Mouse (Mus musculus): ENCODE results near the gene 4933434E20Rik. TPM values are rescaled to one million over a fixed set of nuclear protein-coding genes. Genes with fewer than 3 reads are reported as not detected.
A peak's percentile ranks its signal among the peaks of the same experiment; 100 is the strongest.

Gene 4933434E20Rik
- total and polyA plus RNA-seq, 2 experiments from 2014 or later: 151 to 183 TPM

GRCm38 (mm10) chr3:90115526-90115925, 64.1 kb downstream of the 4933434E20Rik start:
- Histone ChIP-seq H3K4me3 (ENCODE audit: low read depth, low read length) (no peak overlapping the region), H3K36me3 (replicated peaks; ENCODE audit: control insufficient read depth, insufficient read depth, low read length) (no peaks in the 10 kb centered on the region), H3K9me3 (replicated peaks; ENCODE audit: control insufficient read depth, low read length) (no peaks in the 10 kb centered on the region), H3K9ac (replicated peaks; ENCODE audit: low read depth, low read length) (no peak overlapping the region), H3K4me2 (ENCODE audit: low read depth, low read length) (no peak overlapping the region), H3K27ac (ENCODE audit: low read depth) (no peak overlapping the region), H3K4me1 (ENCODE audit: control insufficient read depth, insufficient read depth) (peaks cover 8% of the 10 kb centered on the region), H3K27me3 (ENCODE audit: control insufficient read depth, insufficient read depth, low read length) (no peaks in the 10 kb centered on the region)
- 53% methylated on average over 3 of the region's 3 CpGs for WGBS
- ATAC-seq (ENCODE audit: insufficient read depth, low read depth) (no peak), DNase-seq (ENCODE audit: low spot score) (no peak)
- TF ChIP-seq EP300 (IDR thresholded peaks at IDR 0.05; ENCODE audit: low read depth): no peak
- TF ChIP-seq CTCF (IDR thresholded peaks at IDR 0.05; ENCODE audit: low read depth): no peak

MicroRNAs encoded within 50 kb of the gene (microRNA counts, 519-probe panel; counts per million panel counts)
- microRNA mmu-miR-190b: 3,595 counts per million, percentile 42 among the panel's probes with 10 or more counts

Small RNA genes lying within 50 kb of the gene (microRNA-seq; reads per million reads assigned to microRNA genes)
- 11.8 reads per million, percentile 31 among the genes with 10 or more reads in this experiment for gene Mir190b
- 1.6 reads per million for gene Mir7669

Other genes with a start within 250 kb of the 4933434E20Rik start
- 11.9 and 14.1 TPM in 2 replicates for gene She, start 220.3 kb upstream of the 4933434E20Rik start, total RNA-seq (2014; rRNA removed; ENCODE audit: low replicate concordance)
- 4.0 and 4.6 TPM in 2 replicates for gene She, start 220.3 kb upstream of the 4933434E20Rik start, polyA plus RNA-seq (2015; fragmentation: Nextera tagmentation; extraction: Ambion mirVana)
- gene Il6ra, start 138.4 kb upstream of the 4933434E20Rik start, total RNA-seq (2014; rRNA removed; ENCODE audit: low replicate concordance): 2.0 and 3.1 TPM in 2 replicates
- gene Il6ra, start 138.4 kb upstream of the 4933434E20Rik start, polyA plus RNA-seq (2015; fragmentation: Nextera tagmentation; extraction: Ambion mirVana): 0.92 and 1.1 TPM in 2 replicates
- 38.9 and 52.4 TPM in 2 replicates for gene Atp8b2, start 88.1 kb upstream of the 4933434E20Rik start, total RNA-seq (2014; rRNA removed; ENCODE audit: low replicate concordance)
- 4.5 and 5.2 TPM in 2 replicates for gene Atp8b2, start 88.1 kb upstream of the 4933434E20Rik start, polyA plus RNA-seq (2015; fragmentation: Nextera tagmentation; extraction: Ambion mirVana)
- gene Hax1, start 52.9 kb upstream of the 4933434E20Rik start, total RNA-seq (2014; rRNA removed; ENCODE audit: low replicate concordance): 37.9 and 45.0 TPM in 2 replicates
- 64.2 and 70.3 TPM in 2 replicates for gene Hax1, start 52.9 kb upstream of the 4933434E20Rik start, polyA plus RNA-seq (2015; fragmentation: Nextera tagmentation; extraction: Ambion mirVana)
- 64.2 and 69.7 TPM in 2 replicates for gene Ubap2l, start 992 bp downstream of the 4933434E20Rik start, total RNA-seq (2014; rRNA removed; ENCODE audit: low replicate concordance)
- 88.9 and 92.0 TPM in 2 replicates for gene Ubap2l, start 992 bp downstream of the 4933434E20Rik start, polyA plus RNA-seq (2015; fragmentation: Nextera tagmentation; extraction: Ambion mirVana)
- 88.0 and 99.5 TPM in 2 replicates for gene Tpm3, start 21.0 kb downstream of the 4933434E20Rik start, total RNA-seq (2014; rRNA removed; ENCODE audit: low replicate concordance)
- gene Tpm3, start 21.0 kb downstream of the 4933434E20Rik start, polyA plus RNA-seq (2015; fragmentation: Nextera tagmentation; extraction: Ambion mirVana): 139 and 145 TPM in 2 replicates
- 0.04 and 0.27 TPM in 2 replicates for gene Nup210l, start 52.5 kb downstream of the 4933434E20Rik start, total RNA-seq (2014; rRNA removed; ENCODE audit: low replicate concordance)
- 0.04 TPM in 1 of 2 replicates, not detected in the other for gene Nup210l, start 52.5 kb downstream of the 4933434E20Rik start, polyA plus RNA-seq (2015; fragmentation: Nextera tagmentation; extraction: Ambion mirVana)
- 3,347 and 4,005 TPM in 2 replicates for gene Rps27, start 162.0 kb downstream of the 4933434E20Rik start, total RNA-seq (2014; rRNA removed; ENCODE audit: low replicate concordance)
- 908 and 957 TPM in 2 replicates for gene Rps27, start 162.0 kb downstream of the 4933434E20Rik start, polyA plus RNA-seq (2015; fragmentation: Nextera tagmentation; extraction: Ambion mirVana)
- gene Rab13, start 162.1 kb downstream of the 4933434E20Rik start, total RNA-seq (2014; rRNA removed; ENCODE audit: low replicate concordance): 9.7 and 13.7 TPM in 2 replicates
- 17.9 and 18.2 TPM in 2 replicates for gene Rab13, start 162.1 kb downstream of the 4933434E20Rik start, polyA plus RNA-seq (2015; fragmentation: Nextera tagmentation; extraction: Ambion mirVana)
- gene Jtb, start 180.0 kb downstream of the 4933434E20Rik start, total RNA-seq (2014; rRNA removed; ENCODE audit: low replicate concordance): 78.5 and 87.2 TPM in 2 replicates
- gene Jtb, start 180.0 kb downstream of the 4933434E20Rik start, polyA plus RNA-seq (2015; fragmentation: Nextera tagmentation; extraction: Ambion mirVana): 116 TPM in 2 replicates
- gene Creb3l4, start 191.9 kb downstream of the 4933434E20Rik start, total RNA-seq (2014; rRNA removed; ENCODE audit: low replicate concordance): 2.4 TPM in 1 of 2 replicates, not detected in the other
- gene Creb3l4, start 191.9 kb downstream of the 4933434E20Rik start, polyA plus RNA-seq (2015; fragmentation: Nextera tagmentation; extraction: Ambion mirVana): 1.2 TPM in 2 replicates
- gene Slc39a1, start 196.5 kb downstream of the 4933434E20Rik start, total RNA-seq (2014; rRNA removed; ENCODE audit: low replicate concordance): 157 and 158 TPM in 2 replicates
- 93.3 and 95.5 TPM in 2 replicates for gene Slc39a1, start 196.5 kb downstream of the 4933434E20Rik start, polyA plus RNA-seq (2015; fragmentation: Nextera tagmentation; extraction: Ambion mirVana)
- 11.6 and 17.8 TPM in 2 replicates for gene Crtc2, start 202.5 kb downstream of the 4933434E20Rik start, total RNA-seq (2014; rRNA removed; ENCODE audit: low replicate concordance)
- gene Crtc2, start 202.5 kb downstream of the 4933434E20Rik start, polyA plus RNA-seq (2015; fragmentation: Nextera tagmentation; extraction: Ambion mirVana): 6.3 and 7.2 TPM in 2 replicates
- 18.4 and 32.6 TPM in 2 replicates for gene Dennd4b, start 213.5 kb downstream of the 4933434E20Rik start, total RNA-seq (2014; rRNA removed; ENCODE audit: low replicate concordance)
- 3.4 and 4.6 TPM in 2 replicates for gene Dennd4b, start 213.5 kb downstream of the 4933434E20Rik start, polyA plus RNA-seq (2015; fragmentation: Nextera tagmentation; extraction: Ambion mirVana)
- gene Gatad2b, start 241.5 kb downstream of the 4933434E20Rik start, total RNA-seq (2014; rRNA removed; ENCODE audit: low replicate concordance): 14.1 and 25.3 TPM in 2 replicates
- gene Gatad2b, start 241.5 kb downstream of the 4933434E20Rik start, polyA plus RNA-seq (2015; fragmentation: Nextera tagmentation; extraction: Ambion mirVana): 5.8 and 6.4 TPM in 2 replicates

Measured in heart, postnatal 0 days (tissue).